Mouse (Mus musculus) heart, postnatal 0 days (tissue): ENCODE data around the gene Serpina3b. TPM values are rescaled to one million over a fixed set of nuclear protein-coding genes. Genes with fewer than 3 reads are reported as not detected.

ENCODE experiments used
- ATAC-seq: fragments of 200-750 bp; cut with Nextera tagmentation; 2 replicates; pipeline ENCODE4 v1.8.0; 2017; ENCODE audit warnings: low read depth, moderate number of reproducible peaks, moderate library complexity; ENCODE audit not compliant: insufficient read depth
- DNase-seq: peaks from one replicate; pipeline ENCODE4 v3.0.0-alpha.2; 2016; ENCODE audit warnings: low spot score
- H3K27ac ChIP-seq: fragments of 300-500 bp; sonication (generic); 2 replicates; pipeline ENCODE4 v1.5.1; 2014; ENCODE audit warnings: low read depth, mild to moderate bottlenecking
- H3K27me3 ChIP-seq: fragments of 300-500 bp; sonication (generic); 2 replicates; pipeline ENCODE4 v1.6.1; 2014; ENCODE audit warnings: low read length, mixed read lengths; ENCODE audit not compliant: control insufficient read depth, insufficient read depth
- H3K36me3 ChIP-seq: fragments of 300-500 bp; sonication (generic); replicated peaks from 2 replicates; pipeline ENCODE4 v1.6.1; 2014; ENCODE audit warnings: low read length, mixed read lengths; ENCODE audit not compliant: control insufficient read depth, insufficient read depth
- H3K4me1 ChIP-seq: fragments of 300-500 bp; sonication (generic); 2 replicates; pipeline ENCODE4 v1.6.1; 2014; ENCODE audit warnings: antibody characterized with exemption; ENCODE audit not compliant: control insufficient read depth, insufficient read depth
- H3K4me2 ChIP-seq: fragments of 300-500 bp; sonication (generic); 2 replicates; pipeline ENCODE4 v1.6.1; 2014; ENCODE audit warnings: low read depth, mild to moderate bottlenecking, low read length, moderate library complexity
- H3K4me3 ChIP-seq: fragments of 300-500 bp; sonication (generic); 2 replicates; pipeline ENCODE4 v1.5.1; 2014; ENCODE audit warnings: low read depth, low read length
- H3K9ac ChIP-seq: fragments of 300-500 bp; sonication (generic); replicated peaks from 2 replicates; pipeline ENCODE4 v1.6.1; 2014; ENCODE audit warnings: low read depth, low read length, mixed read lengths
- H3K9me3 ChIP-seq: fragments of 300-500 bp; sonication (generic); replicated peaks from 2 replicates; pipeline ENCODE4 v1.6.1; 2016; ENCODE audit warnings: low read length; ENCODE audit not compliant: control insufficient read depth
- CTCF ChIP-seq: IDR thresholded peaks from 2 replicates; pipeline ENCODE4 v1.5.1; 2016; ENCODE audit warnings: antibody characterized with exemption, control low read depth, low read depth
- EP300 ChIP-seq: IDR thresholded peaks from 2 replicates; pipeline ENCODE4 v1.6.1; 2016; ENCODE audit warnings: antibody characterized with exemption, low read depth
- WGBS: fragments of 180-500 bp; shearing (Covaris S2); extraction: QIAGEN DNeasy Blood & Tissue Kit; methylation state at CpG from one replicate; pipeline ENCODE4 v1.1.7; 2014; 5-methylcytosine and 5-hydroxymethylcytosine counted together
- polyA plus RNA-seq: library from polyadenylated mRNA; unstranded; fragments of >200 nt; fragmentation: Nextera tagmentation; extraction: Ambion mirVana; gene quantifications from 2 replicates; pipeline ENCODE4 v1.2.1, GENCODE M21; 2015
- total RNA-seq: library from RNA; depleted of rRNA; stranded (reverse); fragments of >200 nt; gene quantifications from 2 replicates; pipeline ENCODE4 v1.2.3, GENCODE M21; 2014; ENCODE audit warnings: low replicate concordance; rRNA removed

Gene Serpina3b
- total RNA-seq (not detected in 2 replicates), polyA plus RNA-seq (not detected in 2 replicates)

- ATAC-seq (no peak), DNase-seq (no peak)
- TF ChIP-seq EP300 (no peak), CTCF (no peak)
- 67% methylated on average over 5 of the region's 5 CpGs for WGBS
- H3K27me3 ChIP-seq = no peaks in the 10 kb centered on the region
- no peak within 1 kb of the TSS for H3K4me2 ChIP-seq
- no peak within 1 kb of the TSS for H3K4me3 ChIP-seq
- H3K9me3 ChIP-seq = no peaks in the 10 kb centered on the region
- H3K4me1 ChIP-seq = no peaks in the 10 kb centered on the region
- H3K27ac ChIP-seq = no peak within 1 kb of the TSS
- H3K36me3 ChIP-seq = no peaks in the 10 kb centered on the region
- no peak within 1 kb of the TSS for H3K9ac ChIP-seq
Observed at GRCm38 (mm10) chr12:104127696-104128095, at the start of gene Serpina3b. Gene Serpina3b, plus strand, starts transcription at chr12:104127996.

GRCm38 (mm10) chr12:104090119-104090518 is 37.7 kb upstream of the Serpina3b start:
- TF ChIP-seq CTCF = no peak
- TF ChIP-seq EP300 = no peak
- DNase-seq (no peak), ATAC-seq (no peak)
- WGBS = 56% methylated on average over 2 of the region's 2 CpGs
- no peaks in the 10 kb centered on the region for H3K4me1 ChIP-seq
- H3K4me3 ChIP-seq = no peak overlapping the region
- no peak overlapping the region for H3K4me2 ChIP-seq
- H3K27me3 ChIP-seq = no peaks in the 10 kb centered on the region
- no peak overlapping the region for H3K9ac ChIP-seq
- no peak overlapping the region for H3K27ac ChIP-seq
- no peaks in the 10 kb centered on the region for H3K36me3 ChIP-seq
- 0 out of 2 replicates have a peak, but pooled peaks cover 5% of the 10 kb centered on the region for H3K9me3 ChIP-seq

GRCm38 (mm10) chr12:104091303-104091702 is 36.5 kb upstream of the Serpina3b start:
- Histone ChIP-seq H3K27ac (no peak overlapping the region), H3K9me3 (0 out of 2 replicates have a peak, but pooled peaks cover 5% of the 10 kb centered on the region), H3K9ac (no peak overlapping the region), H3K36me3 (no peaks in the 10 kb centered on the region), H3K4me3 (no peak overlapping the region), H3K27me3 (no peaks in the 10 kb centered on the region), H3K4me2 (no peak overlapping the region), H3K4me1 (no peaks in the 10 kb centered on the region)
- TF ChIP-seq EP300 = no peak
- TF ChIP-seq CTCF = no peak
- DNase-seq (no peak), ATAC-seq (no peak)
- WGBS = 63% methylated on average over 1 of the region's 1 CpGs

GRCm38 (mm10) chr12:104100768-104101167 is 27.0 kb upstream of the Serpina3b start, which contains the start of gene Serpina5:
Gene Serpina5, plus strand, starts transcription at chr12:104101113.
- no peak for ATAC-seq
- DNase-seq = no peak
- Histone ChIP-seq H3K4me3 (no peak within 1 kb of the TSS), H3K27ac (no peak within 1 kb of the TSS), H3K4me2 (no peak within 1 kb of the TSS), H3K9ac (no peak within 1 kb of the TSS), H3K27me3 (no peaks in the 10 kb centered on the region), H3K4me1 (no peaks in the 10 kb centered on the region), H3K9me3 (no peaks in the 10 kb centered on the region), H3K36me3 (no peaks in the 10 kb centered on the region)
- TF ChIP-seq EP300 (no peak), CTCF (no peak)
- WGBS = 69% methylated on average over 6 of the region's 6 CpGs

- H3K27me3 ChIP-seq = no peaks in the 10 kb centered on the region
- H3K4me2 ChIP-seq = no peak overlapping the region
- ATAC-seq = no peak
- no peak for DNase-seq
- no peak overlapping the region for H3K4me3 ChIP-seq
- H3K4me1 ChIP-seq = no peaks in the 10 kb centered on the region
- H3K9me3 ChIP-seq = no peaks in the 10 kb centered on the region
- no peaks in the 10 kb centered on the region for H3K36me3 ChIP-seq
- no peak overlapping the region for H3K9ac ChIP-seq
- H3K27ac ChIP-seq = no peak overlapping the region
- no peak for TF ChIP-seq CTCF
- no peak for TF ChIP-seq EP300
Observed at GRCm38 (mm10) chr12:104105847-104106246, 21.9 kb upstream of the Serpina3b start.

- H3K27ac ChIP-seq = no peak overlapping the region
- H3K9ac ChIP-seq = no peak overlapping the region
- no peak overlapping the region for H3K4me2 ChIP-seq
- no peaks in the 10 kb centered on the region for H3K36me3 ChIP-seq
- ATAC-seq (no peak), DNase-seq (no peak)
- H3K4me3 ChIP-seq = no peak overlapping the region
- H3K27me3 ChIP-seq = no peaks in the 10 kb centered on the region
- H3K9me3 ChIP-seq = no peaks in the 10 kb centered on the region
- H3K4me1 ChIP-seq = no peaks in the 10 kb centered on the region
- TF ChIP-seq EP300 (no peak), CTCF (no peak)
Observed at GRCm38 (mm10) chr12:104106919-104107318, 20.9 kb upstream of the Serpina3b start.
